Mouse (Mus musculus) bone marrow, adult 2 months (tissue): ENCODE measurements around the gene Vmn2r46. TPM values are rescaled to one million over a fixed set of nuclear protein-coding genes. Genes with fewer than 3 reads are reported as not detected.
"Not testable (repeated sequence)": the region's sequence is repeated elsewhere in the genome, so short reads cannot be mapped to it uniquely, and the experiment has no call there.

Source experiments
- H3K27ac ChIP-seq: fragments of 200-500 bp; 2 replicates; pipeline ENCODE4 v1.5.1; 2012; ENCODE audit warnings: low read depth, mild to moderate bottlenecking, control low read depth, inconsistent platforms, low read length; ENCODE audit not compliant: control insufficient read depth, poor library complexity, insufficient read depth
- H3K4me1 ChIP-seq: fragments of 200-500 bp; 2 replicates; pipeline ENCODE4 v1.6.1; 2011; ENCODE audit warnings: low read length; ENCODE audit not compliant: control insufficient read depth, insufficient read depth
- H3K4me3 ChIP-seq: fragments of 200-500 bp; replicated peaks from 2 replicates; pipeline ENCODE3; 2011; ENCODE audit warnings: mild to moderate bottlenecking, low read depth, low read length, control low read depth; ENCODE audit not compliant: control insufficient read depth
- WGBS: fragments of 180-500 bp; shearing (Covaris S2); methylation state at CpG from one replicate; pipeline ENCODE4 v1.1.7; 2018; 5-methylcytosine and 5-hydroxymethylcytosine counted together
- polyA plus RNA-seq: library from polyadenylated mRNA; stranded (reverse); fragments of >200 nt; gene quantifications from 2 replicates; pipeline ENCODE4 v1.2.4, GENCODE M21; 2011; ENCODE audit warnings: low replicate concordance; ENCODE audit not compliant: missing spikeins, insufficient read depth, insufficient read length

The Vmn2r46 gene
- not detected in 2 replicates for polyA plus RNA-seq

- not testable (repeated sequence) for H3K4me3 ChIP-seq, H3K4me1 ChIP-seq, H3K27ac ChIP-seq
- WGBS, result no CpG with 5 or more reads among the region's 1 CpGs
Measured at GRCm38 (mm10) chr7:9770471-9770870, at the start of gene Vmn2r46. Gene Vmn2r46, minus strand, starts transcription at chr7:9770571.

Other genes starting within 250 kb of the Vmn2r46 start
- gene Vmn2r47, start 70.8 kb upstream of the Vmn2r46 start, polyA plus RNA-seq, result not detected in 2 replicates
- not detected in 2 replicates for gene Vmn2r48, start 183.0 kb upstream of the Vmn2r46 start, polyA plus RNA-seq
- gene Vmn2r49, start 221.7 kb upstream of the Vmn2r46 start, polyA plus RNA-seq, result not detected in 2 replicates